Mouse (Mus musculus) monocyte, adult 2 months (primary cell): ENCODE data around the gene Fam129b.
"Not testable (repeated sequence)": the region's sequence is repeated elsewhere in the genome, so short reads cannot be mapped to it uniquely, and the experiment has no call there.

Source experiments
- DNase-seq, 2 experiments: peaks; one replicate each; pipeline ENCODE4 v3.0.0; 2022; ENCODE audit warnings: low spot score in 2 of 2, low read depth in 1 of 2

Fam129b gene

DNA sequence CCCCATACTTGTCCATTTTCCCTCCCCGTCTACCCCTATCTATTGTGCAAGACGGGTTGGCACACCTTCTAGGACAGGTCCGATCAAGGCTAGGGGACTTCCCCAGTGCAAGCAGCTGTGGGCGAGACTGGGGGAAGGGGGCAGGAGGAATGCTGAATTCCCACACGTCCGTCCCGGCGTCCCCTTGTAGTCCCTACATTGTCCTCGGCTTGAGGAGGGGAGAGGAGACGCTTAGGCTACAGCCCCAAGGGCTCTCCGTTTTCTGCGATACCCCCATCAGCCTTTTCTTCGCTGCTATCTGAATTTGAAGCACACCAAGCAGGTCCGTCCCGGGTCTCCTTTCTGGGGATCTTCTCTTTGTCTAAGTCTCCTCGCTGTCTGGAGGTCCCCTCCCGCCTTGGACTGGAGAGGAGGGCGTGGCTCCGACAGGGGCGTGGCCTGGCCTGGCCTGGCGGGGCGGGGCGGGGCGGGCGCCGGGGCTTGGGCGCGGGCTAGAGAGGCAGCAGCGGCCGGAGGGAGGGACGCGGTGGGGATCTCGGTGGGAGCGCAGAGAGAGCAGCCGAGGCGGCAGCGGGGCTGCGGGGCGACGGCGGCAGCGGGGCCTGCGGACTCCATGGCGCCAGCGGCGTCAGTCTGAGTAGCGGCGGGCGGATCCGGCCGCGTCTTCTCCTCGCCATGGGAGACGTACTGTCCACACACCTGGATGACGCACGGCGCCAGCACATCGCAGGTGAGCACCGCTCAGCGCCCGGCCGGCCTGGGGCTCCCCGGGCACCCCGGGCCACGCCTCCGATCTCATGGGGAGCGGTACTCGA is at the start of gene Fam129b:
TSS of gene Fam129b (plus strand) at position 440 of the 815 bp plus-strand sequence.
- DNase-seq, result peak in 1 of 2 experiments; percentile 60

DNA sequence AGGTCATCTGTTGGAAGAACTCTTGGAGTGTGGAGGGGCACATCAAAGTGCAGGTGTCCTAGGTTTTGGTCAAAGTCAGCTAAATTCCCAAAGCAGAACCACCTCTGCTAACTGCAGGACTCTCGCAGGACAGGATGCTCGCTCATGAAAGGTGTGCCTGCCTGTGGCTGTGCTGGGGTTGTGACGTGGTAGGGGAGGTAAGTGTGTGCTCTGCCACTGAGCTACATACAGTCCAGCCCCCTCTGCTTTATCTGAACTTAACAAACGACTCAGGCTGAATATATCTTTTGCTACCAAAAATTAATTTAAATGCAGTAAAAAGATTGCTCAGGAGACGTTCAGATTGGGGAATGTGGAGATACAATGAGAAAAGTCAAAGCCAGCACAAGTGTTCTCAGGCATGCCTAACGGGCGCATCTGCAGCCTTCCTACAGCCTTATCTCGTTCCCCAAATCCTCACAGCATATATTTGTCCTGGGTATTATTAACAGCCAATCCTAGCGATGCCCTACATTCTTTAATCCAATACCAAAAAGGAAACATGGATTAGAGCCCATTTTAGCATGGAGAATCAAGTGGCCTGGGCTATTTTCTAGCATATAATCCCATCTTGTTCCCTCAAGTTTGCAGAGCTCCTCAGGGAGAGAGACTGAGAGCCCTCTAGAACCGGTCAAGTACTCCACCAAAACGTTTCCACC is 46.8 kb upstream of the Fam129b start:
- DNase-seq, result no peak

DNA sequence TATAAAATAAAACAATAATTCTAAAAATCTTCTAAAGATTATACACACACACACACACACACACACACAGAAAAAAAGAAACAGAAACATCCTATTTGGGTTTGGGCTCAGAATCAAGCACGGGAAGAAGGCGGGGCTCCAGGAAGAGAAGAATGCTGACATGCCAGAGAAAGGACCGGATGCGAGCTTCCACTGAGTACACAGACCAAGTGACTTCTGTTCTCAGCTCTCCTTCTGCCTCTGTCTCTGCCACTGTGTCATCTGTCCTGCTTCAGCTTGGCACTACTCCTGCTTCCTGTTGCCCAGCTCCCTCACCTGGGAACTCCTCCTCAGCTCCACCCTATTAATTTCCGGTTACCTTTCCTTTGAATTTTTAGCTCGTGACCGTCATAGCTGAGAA is 41.4 kb upstream of the Fam129b start:
- DNase-seq, result no peak

DNA sequence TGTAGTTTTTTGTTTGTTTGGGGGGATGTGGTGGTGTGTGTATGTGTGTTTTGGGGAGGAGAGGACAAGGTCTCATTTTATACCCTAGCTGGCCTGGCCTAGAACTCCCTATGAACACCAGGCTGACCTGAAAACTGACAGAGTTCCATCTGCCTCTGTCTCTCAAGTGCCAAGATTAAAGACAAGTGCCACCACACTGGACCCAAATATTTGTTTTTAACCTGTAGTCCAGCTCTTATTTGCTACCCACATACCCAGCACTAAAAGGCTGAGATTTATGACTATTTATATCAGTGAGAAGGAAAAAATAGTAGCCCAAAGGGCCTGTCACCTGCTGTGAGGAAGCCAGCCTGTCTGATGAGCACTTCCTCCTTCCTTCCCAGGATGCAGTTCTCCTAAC is 40.3 kb upstream of the Fam129b start:
- no peak for DNase-seq

DNA sequence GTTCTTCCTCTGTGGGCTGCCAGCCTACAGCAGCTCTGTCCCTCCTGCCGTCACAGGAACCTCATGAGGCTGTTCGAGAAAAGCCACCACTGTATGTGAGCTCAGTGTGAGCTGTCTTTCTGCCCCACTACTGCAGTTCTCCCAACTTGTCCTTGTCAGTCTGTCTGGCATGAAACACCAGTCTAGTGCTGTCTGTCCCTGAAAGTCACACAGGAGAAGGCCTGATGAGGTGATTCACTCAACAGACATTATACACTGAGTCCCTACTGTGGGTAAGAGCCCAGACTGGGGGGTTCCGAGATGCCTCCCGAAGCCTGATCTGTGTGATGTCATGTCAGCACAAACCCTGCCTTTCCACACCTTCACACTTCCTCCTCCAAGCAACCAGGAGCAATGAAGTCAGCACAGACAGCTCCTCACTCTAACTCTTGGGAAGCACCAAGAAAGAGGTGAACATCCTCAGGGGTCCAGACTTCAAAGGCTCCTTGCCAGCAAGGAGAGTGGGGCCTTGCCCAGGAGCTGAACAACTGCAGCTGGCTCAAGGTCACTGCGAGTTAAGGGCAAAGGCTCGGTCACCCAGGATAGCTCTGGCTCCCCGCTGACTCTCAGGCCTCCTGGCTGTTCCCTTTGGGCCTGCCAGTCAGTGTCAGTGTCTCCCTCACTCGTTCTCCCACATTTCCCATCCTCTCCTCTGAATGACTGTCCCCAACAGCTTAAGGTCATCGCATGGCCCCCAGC is 37.6 kb upstream of the Fam129b start:
- no peak for DNase-seq

DNA sequence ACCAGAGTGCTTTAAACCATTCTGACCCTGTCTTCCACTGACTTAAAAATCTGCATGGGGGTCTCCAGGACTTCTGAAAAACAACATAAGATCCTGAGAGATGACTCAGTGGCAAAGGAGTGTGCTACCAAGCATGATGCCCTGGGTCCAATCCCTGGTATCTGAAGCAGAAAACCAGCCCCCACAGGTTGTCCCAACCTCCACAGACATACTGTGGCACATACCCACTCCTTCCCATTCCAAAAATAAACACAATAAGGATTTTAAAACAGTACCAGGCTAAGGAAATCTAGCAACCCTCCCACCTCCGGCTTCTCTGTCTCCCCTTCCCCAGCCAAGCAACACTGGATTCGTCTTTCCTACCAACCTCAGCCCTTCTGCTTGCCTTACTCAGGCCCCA is 36.7 kb upstream of the Fam129b start:
- no peak for DNase-seq

DNA sequence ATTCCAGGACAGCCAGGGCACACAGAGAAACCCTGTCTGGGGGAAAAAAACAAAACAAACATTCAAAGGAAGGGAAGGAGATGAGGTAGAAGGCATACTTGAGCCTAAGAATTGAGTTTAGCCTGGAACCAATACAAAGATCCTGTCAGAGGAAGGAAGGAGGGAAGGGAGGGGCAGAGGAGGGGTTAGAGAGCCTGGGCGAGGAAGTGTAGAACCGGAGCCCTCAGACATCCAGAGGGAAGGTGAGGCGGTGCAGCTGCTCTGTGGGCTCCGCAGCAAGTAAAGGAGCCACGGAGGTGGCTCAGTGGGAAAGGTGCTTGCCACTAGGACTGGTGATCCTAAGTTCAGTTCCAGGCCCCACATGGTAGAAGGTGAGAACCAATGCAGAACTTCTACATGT is 34.8 kb upstream of the Fam129b start:
- no peak for DNase-seq

DNA sequence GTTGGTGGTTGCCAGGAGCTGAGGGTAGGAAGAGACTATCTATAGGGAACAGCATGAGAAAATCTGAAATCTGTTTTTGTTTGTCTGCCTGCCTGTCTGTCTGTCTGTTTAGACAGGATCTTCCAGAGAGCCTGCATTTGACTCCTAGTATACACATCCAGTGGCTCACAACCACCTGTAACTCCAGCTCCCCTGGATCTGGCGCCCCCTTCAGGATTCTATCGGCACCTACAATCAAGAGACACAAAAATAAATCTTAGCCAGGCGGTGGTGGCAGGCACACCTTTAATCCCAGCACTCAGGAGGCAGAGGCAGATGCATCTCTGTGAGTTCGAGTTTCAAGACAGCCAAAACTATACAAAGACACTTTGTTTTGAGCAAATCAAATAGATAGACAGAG is 33.4 kb upstream of the Fam129b start:
- DNase-seq, result no peak

DNA sequence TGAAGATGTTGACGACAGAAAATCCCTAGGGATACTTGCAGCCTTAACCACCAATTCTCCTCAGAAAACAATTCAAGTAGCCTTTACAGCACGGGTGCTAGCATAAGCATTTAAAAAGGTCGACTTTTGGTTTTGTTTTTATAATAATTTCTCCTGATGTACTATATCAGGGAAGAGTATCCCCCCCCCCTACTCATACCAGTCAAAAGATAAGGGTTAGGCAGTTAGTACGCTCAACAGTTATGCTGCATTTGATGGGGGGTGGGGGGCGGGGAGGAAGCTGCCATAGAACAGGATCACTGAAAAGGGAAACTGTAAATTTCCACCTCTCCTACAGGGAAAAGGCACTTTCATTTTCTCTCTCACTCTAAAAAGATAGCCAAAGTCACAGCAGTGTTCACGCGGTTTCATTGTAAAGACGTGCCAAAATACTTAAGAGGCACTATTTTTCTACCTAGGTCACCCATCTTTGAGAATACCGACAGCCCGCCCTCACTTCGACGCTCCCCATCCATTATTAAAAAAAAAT is 30.3 kb upstream of the Fam129b start:
- DNase-seq, result no peak

DNA sequence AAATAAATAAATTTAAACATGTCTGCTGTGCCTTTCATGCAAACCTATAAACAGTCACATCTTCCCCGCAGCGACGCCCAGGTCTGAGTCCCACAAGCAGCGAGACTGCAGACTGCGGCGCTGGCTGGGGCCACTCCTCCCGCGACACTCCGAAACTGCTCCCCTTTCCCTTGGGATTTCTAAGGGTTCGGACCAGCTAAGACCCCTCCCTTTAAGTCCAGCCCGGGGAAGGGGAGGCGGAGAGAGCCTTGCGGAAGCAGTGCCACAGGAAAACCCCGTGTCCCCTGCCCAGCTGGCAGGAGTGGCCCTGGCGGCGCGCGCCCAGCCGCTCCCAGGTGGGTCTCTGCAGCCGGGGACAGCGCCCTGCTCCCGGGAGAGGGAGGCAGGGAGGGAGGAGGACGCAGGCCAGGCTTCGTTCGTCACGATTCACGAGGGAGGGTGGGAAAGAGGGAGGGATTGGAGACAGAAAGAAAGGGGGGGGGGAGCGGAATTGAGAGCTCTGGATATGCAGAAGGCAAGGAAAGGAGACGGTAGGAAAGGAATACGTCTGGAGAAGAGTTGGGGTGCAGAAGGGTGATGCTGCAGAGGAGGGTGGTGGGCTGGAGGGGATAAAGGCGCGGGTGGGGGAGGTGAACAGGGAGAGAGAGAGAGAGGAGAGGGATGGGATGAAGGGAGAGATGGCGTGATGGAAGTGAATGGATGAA is 29.7 kb upstream of the Fam129b start:
- DNase-seq, result no peak

DNA sequence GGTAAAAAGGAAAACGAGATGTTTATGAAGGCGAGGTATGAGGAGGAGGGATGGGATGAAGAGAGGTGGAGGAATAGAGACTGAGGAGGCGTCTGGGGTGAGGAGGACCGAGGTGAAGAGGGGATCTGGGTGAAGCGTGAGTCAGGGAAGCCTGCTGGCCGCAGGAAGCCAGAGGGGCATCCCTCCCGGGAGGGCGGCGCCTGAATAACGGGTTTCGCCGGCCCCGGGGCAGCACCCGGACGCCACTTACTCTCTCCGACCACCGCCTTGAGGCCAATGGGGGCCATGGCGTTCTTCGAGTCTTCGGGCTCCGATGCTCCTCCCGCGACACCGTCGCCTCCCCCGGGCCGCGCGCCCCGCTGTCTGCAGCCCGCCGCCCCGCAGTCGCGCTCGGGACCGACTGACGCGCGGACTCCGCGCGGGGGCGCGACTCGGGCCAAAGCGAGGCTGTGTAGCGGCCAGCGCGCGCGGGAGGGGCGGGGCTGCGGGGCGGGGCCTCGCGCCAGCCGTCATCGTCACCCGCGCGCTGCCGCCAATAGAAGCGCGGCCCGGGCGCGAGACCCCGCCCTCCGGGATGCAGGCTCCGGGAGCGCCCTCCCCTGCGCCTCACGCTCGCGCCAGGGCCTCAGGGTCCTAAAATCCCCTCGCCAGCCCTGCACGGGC is 29.0 kb upstream of the Fam129b start, which contains the start of gene Stxbp1:
TSS of gene Stxbp1 (minus strand) at position 441 of the 663 bp plus-strand sequence.
- peak; percentile 41 to 75 for DNase-seq

DNA sequence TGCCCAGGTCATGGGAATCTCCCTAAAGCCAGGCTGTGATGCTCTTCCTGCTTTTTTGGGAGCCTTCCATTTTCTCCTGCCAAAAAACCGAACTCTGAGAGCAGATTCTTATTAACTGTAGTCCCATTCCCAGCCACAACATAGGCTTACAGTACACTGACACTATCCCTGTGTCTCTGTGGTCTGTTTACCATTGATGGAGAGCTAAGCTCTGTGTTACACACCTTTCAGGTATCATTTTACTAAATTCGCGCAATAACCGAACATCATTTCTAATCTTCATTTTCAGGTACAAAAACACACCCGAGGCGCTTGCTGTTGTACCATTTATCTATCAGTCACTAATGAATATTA is 28.5 kb upstream of the Fam129b start:
- no peak for DNase-seq

DNA sequence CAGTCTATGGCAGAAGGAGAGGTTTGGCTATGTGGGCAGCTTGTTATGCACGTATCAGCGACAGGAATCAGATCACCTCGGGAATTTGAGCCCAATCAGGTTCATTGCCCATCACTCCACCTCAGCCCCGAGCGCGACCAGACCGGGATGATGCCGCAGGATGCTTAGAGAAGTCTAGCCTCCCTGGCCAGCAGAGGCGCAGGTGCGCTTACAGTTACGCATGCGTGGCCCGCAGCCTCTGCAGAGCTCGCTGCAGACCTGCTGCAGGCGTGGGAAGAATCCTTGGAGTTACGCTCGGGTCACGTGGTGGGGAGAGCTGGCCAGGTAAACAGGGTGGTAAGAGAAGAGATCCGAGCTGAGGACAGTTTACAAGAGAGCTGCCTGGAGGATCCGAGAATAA is 23.8 kb upstream of the Fam129b start:
- DNase-seq, result no peak

DNA sequence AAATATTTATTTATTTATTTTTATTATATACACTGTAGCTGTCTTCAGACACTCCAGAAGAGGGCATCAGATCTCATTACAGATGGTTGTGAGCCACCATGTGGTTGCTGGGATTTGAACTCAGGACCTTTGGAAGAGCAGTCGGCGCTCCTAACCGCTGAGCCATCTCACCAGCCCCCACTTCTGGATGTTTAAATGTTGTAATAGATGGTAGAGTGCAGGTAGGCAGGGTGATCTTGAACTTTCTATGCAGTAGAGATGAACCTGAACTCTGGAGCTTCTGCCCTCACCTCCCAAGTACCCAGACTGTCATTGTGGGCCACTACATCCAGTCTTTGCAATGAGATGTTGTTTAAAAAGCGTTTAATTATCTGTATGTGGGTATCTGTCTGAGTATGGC is 22.2 kb upstream of the Fam129b start:
- not testable (repeated sequence) for DNase-seq

DNA sequence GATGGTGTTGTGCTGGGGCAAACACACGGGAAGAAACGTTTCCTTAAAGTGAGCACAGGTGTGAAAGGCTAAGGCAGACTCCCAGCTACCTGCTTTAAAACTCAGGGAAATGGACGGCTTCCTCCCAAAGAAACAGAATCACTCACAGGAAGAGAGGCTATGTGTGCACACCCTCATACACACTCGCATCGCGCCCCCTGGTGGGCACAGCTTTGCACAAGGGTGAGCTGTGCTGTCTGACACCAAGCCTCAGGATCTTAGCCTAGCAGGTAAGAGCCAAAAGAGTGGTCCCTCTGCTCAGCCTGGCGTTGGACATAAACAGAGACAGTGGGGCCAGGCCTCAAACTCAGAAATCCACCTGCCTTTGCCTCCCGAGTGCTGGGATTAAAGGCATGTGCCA is 21.7 kb upstream of the Fam129b start:
- DNase-seq, result peak; percentile 57 to 73

DNA sequence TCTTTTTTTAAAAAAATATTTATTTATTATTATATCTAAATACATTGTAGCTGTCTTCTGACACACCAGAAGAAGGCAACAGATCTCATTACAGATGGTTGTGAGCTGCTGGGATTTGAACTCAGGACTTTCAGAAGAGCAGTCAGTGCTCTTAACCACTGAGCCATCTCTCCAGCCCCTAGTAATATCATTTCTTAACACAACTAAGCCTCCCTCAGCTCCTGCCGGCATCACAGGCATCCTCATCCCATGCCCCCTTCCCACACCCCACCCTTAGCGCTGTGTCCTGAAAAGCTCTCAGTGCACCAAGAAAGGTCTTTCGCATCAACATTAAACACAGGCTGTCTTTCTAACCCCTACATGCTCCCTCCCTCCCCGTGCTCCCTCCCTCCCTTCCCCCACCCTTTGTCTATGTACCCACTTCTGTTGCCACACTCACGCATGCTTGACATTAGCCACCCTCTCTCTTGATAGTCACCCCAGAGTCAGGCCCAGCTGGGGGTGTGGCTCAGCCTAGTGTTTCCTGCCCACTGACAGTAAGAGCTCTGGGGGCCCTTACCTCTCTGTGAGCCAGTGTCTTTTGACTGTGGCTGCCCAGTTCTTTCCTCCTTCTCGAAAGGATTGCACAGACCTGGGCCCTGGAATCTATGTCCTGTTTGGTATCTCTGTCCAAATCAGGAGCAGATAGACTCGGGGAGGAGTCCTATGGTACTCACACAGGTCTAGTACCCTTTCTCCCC is 20.7 kb upstream of the Fam129b start:
- no peak for DNase-seq

DNA sequence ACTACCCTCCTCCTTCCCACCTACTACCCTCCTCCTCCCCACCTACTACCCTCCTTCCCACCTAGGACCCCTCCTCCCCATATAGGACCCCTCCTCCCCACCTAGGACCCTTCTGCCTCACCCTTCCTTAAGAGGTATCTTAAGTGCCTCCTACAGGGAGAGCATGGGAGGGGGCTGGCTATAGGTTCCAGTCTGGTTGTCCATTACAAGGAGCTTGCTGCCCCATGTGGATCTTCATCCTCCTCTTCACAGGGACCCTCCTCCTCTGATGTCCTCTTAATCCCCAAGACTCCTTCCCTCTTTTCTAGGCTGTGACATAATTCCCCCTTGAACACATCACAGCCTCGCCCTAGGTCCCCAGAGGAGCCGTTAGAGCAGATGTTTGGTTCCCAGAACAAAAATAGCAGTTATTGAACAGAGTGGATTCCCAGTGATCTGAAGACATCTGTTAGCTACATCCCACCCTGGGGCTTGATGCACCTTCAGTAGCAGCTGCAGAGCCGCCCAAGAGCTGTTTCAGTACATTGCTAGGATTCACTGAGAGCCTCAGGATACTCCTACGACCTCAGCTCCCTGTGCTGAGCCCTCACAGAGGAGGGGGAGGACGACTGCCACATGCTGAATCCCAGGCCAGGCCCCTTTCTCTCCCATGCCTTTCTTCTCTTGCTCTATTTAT is 20.0 kb upstream of the Fam129b start:
- no peak for DNase-seq

DNA sequence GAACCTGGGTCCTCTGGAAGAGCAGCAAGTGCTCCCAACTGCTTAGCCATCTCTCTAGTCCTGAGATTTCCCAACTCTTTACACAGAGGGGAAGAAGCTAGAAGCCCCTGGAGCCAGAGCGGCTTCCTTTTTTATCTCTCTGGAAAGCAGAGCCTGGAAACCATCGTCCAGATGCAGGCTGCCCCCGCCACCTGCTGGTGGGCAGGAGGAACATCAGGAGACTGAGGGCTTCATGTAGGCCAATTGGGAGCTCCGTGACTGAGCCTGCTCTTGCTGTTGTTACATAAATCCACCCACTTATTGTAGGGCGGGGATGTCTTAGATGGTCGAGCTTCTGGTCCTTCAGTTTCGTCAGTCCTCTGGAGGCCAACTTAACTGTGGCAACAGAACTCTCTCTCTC is 18.3 kb upstream of the Fam129b start:
- peak; percentile 52 for DNase-seq

DNA sequence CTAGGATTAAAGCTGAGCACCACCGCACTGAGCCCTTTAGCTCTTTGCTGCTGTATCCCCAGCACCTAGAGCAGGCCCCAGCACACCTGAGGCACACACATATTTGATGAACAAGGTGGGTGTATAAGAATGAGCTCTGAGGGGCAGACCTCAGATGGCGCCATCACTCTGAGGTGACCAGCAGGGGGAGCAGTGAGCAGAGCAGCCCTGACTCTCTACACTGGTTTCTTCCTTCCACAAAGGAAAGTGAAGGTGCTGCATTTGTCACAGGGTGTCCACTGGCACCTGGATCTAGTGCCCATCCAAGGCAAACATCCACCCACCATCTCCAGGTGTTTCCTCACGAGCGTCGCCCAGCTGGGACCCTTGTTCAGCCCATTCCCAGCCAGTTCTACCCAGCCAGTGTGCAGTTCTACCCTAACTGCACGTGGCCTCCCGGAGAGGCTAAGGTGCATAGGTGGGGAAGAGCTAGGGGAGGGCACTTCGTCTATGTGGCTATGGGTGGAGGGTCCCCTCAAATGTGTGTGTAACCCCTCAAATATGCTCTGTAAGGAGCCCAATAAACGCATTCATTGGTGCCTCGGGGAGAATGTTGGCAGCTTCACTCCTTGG is 16.8 kb upstream of the Fam129b start:
- DNase-seq, result no peak
